Mouse (Mus musculus): Measurements from ENCODE around the gene Ece1.
"Not testable (repeated sequence)": the region's sequence is repeated elsewhere in the genome, so short reads cannot be mapped to it uniquely, and the experiment has no call there.

Ece1 gene

GRCm38 (mm10) chr4:137959889-137960665 lies 98.0 kb downstream of the Ece1 start:
- ChIA-PET CTCF (interaction anchor here (0.6 to 1.7 kb wide), 15 partner anchors 8 to 1797 kb away, joined by 3 to 7 read pairs (median 3); partner anchors contain the start of gene Pink1 (in 1 of the 4)), POLR2A (interaction anchor here in 3 of 4 experiments (0.6 to 1.4 kb wide), 5 partner anchors 80 to 256 kb away, joined by 3 read pairs; partner anchors contain the start of gene Hp1bp3 (in 1 of the 3))

- CTCF ChIA-PET: interaction anchor here (0.6 to 1.9 kb wide), 25 partner anchors 7 to 1798 kb away, joined by 3 to 9 read pairs (median 4); partner anchors contain the start of gene Pink1 (in 1 of the 4)
- POLR2A ChIA-PET: interaction anchor here in 3 of 4 experiments (0.5 to 1.4 kb wide), 9 partner anchors 17 to 1650 kb away, joined by 3 to 4 read pairs (median 3); partner anchors contain the start of genes Hnrnpr (in 1 of the 3) and Hp1bp3 (in 1 of the 3)
Measured at GRCm38 (mm10) chr4:137960757-137961156, 98.7 kb downstream of the Ece1 start.

- ChIA-PET CTCF (interaction anchor here (0.6 to 2.0 kb wide), 18 partner anchors 7 to 1112 kb away, joined by 3 to 23 read pairs (median 4); partner anchors contain the start of genes Ece1 (in 1 of the 4) and Htr6 (in 1 of the 4)), POLR2A (interaction anchor here in 2 of 4 experiments (0.7 to 1.5 kb wide), 4 partner anchors 74 to 282 kb away, joined by 3 to 4 read pairs (median 4); no protein-coding TSS in a partner anchor)
Measured at GRCm38 (mm10) chr4:137962643-137963350, 100.8 kb downstream of the Ece1 start.

- ChIA-PET POLR2A (interaction anchor here in 2 of 4 experiments (0.7 to 1.5 kb wide), 6 partner anchors 74 to 447 kb away, joined by 3 to 4 read pairs (median 3); no protein-coding TSS in a partner anchor), CTCF (interaction anchor here (0.5 to 2.0 kb wide), 34 partner anchors 8 to 1112 kb away, joined by 3 to 23 read pairs (median 4); partner anchors contain the start of genes Ece1 (in 2 of the 4), Htr6 (in 1 of the 4) and Pink1 (in 1 of the 4))
Measured at GRCm38 (mm10) chr4:137963431-137963830, 101.4 kb downstream of the Ece1 start.

- CTCF ChIA-PET: interaction anchor here (0.5 to 2.0 kb wide), 64 partner anchors 8 to 1111 kb away, joined by 3 to 23 read pairs (median 4); partner anchors contain the start of genes Ece1 (in 2 of the 4), Ddost (in 1 of the 4), Htr6 (in 1 of the 4) and Pink1 (in 1 of the 4)
- POLR2A ChIA-PET: interaction anchor here in 3 of 4 experiments (0.6 to 1.5 kb wide), 9 partner anchors 163 to 594 kb away, joined by 3 to 4 read pairs (median 3); partner anchors contain the start of gene Hp1bp3 (in 1 of the 3)
Measured at GRCm38 (mm10) chr4:137963881-137964584, 102.0 kb downstream of the Ece1 start.

GRCm38 (mm10) chr4:137964585-137964930 lies 102.5 kb downstream of the Ece1 start:
- ChIA-PET POLR2A (interaction anchor here in 2 of 4 experiments (0.6 to 1.2 kb wide), 5 partner anchors 163 to 595 kb away, joined by 3 to 4 read pairs (median 3); partner anchors contain the start of gene Hp1bp3 (in 1 of the 2)), CTCF (interaction anchor here (0.6 to 2.0 kb wide), 49 partner anchors 9 to 895 kb away, joined by 3 to 23 read pairs (median 4); partner anchors contain the start of genes Ddost (in 1 of the 4), Ece1 (in 1 of the 4) and Pink1 (in 1 of the 4))

GRCm38 (mm10) chr4:137968203-137968602 lies 106.2 kb downstream of the Ece1 start:
- ChIA-PET CTCF (interaction anchor here (0.5 to 3.2 kb wide), 43 partner anchors 13 to 900 kb away, joined by 3 to 21 read pairs (median 4); partner anchors contain the start of gene Eif4g3 (in 1 of the 4)), POLR2A (interaction anchor here in 2 of 4 experiments (0.6 to 1.1 kb wide), 3 partner anchors 20 to 481 kb away, joined by 3 read pairs; no protein-coding TSS in a partner anchor)

GRCm38 (mm10) chr4:137970623-137971199 lies 108.7 kb downstream of the Ece1 start:
- CTCF ChIA-PET, POLR2A ChIA-PET: not testable (repeated sequence)

GRCm38 (mm10) chr4:137974856-137975432 lies 112.9 kb downstream of the Ece1 start:
- POLR2A ChIA-PET: not testable (repeated sequence)

GRCm38 (mm10) chr4:137979066-137979644 lies 117.1 kb downstream of the Ece1 start:
- CTCF ChIA-PET: not testable (repeated sequence)

More at GRCm38 (mm10) chr4:137974856-137975432, 112.9 kb downstream of the Ece1 start:
- CTCF ChIA-PET: not testable (repeated sequence)

GRCm38 (mm10) chr4:137982869-137983268 lies 120.8 kb downstream of the Ece1 start:
- CTCF ChIA-PET: no interaction called here
- POLR2A ChIA-PET: no interaction called here

More at GRCm38 (mm10) chr4:137979066-137979644, 117.1 kb downstream of the Ece1 start:
- POLR2A ChIA-PET: not testable (repeated sequence)

- CTCF ChIA-PET: interaction anchor here in 2 of 4 experiments (0.6 to 0.8 kb wide), 3 partner anchors 15 to 122 kb away, joined by 3 to 12 read pairs (median 4); no protein-coding TSS in a partner anchor
- POLR2A ChIA-PET: interaction anchor here in 1 of 4 experiments (0.5 kb wide), 1 partner anchor 359 kb away, joined by 3 read pairs; no protein-coding TSS in a partner anchor
Measured at GRCm38 (mm10) chr4:137984212-137984611, 122.2 kb downstream of the Ece1 start.

GRCm38 (mm10) chr4:137984746-137985145 lies 122.7 kb downstream of the Ece1 start:
- CTCF ChIA-PET: interaction anchor here in 2 of 4 experiments (0.7 to 0.8 kb wide), 2 partner anchors 16 to 122 kb away, joined by 3 to 4 read pairs; no protein-coding TSS in a partner anchor
- POLR2A ChIA-PET: no interaction called here

GRCm38 (mm10) chr4:137989426-137989825 lies 127.4 kb downstream of the Ece1 start:
- ChIA-PET POLR2A (no interaction called here), CTCF (interaction anchor here in 1 of 4 experiments (0.6 kb wide), 1 partner anchor 294 kb away, joined by 5 read pairs; no protein-coding TSS in a partner anchor)

- POLR2A ChIA-PET: interaction anchor here in 2 of 4 experiments (0.5 to 1.4 kb wide), 3 partner anchors 129 to 262 kb away, joined by 3 read pairs; no protein-coding TSS in a partner anchor
- CTCF ChIA-PET: interaction anchor here (0.6 to 1.4 kb wide), 13 partner anchors 24 to 163 kb away, joined by 3 to 11 read pairs (median 3); no protein-coding TSS in a partner anchor
Measured at GRCm38 (mm10) chr4:137990433-137990832, 128.4 kb downstream of the Ece1 start.

GRCm38 (mm10) chr4:137991240-137991639 lies 129.2 kb downstream of the Ece1 start:
- ChIA-PET CTCF (interaction anchor here (0.5 to 1.4 kb wide), 18 partner anchors 9 to 384 kb away, joined by 3 to 11 read pairs (median 4); no protein-coding TSS in a partner anchor), POLR2A (interaction anchor here in 1 of 4 experiments (0.6 to 3.7 kb wide), 6 partner anchors 14 to 1276 kb away, joined by 3 to 18 read pairs (median 3); no protein-coding TSS in a partner anchor)

All from embryonic stem cell, embryonic (primary cell).